Mouse (Mus musculus): ENCODE data around the gene Ripply3.

Gene Ripply3

DNA sequence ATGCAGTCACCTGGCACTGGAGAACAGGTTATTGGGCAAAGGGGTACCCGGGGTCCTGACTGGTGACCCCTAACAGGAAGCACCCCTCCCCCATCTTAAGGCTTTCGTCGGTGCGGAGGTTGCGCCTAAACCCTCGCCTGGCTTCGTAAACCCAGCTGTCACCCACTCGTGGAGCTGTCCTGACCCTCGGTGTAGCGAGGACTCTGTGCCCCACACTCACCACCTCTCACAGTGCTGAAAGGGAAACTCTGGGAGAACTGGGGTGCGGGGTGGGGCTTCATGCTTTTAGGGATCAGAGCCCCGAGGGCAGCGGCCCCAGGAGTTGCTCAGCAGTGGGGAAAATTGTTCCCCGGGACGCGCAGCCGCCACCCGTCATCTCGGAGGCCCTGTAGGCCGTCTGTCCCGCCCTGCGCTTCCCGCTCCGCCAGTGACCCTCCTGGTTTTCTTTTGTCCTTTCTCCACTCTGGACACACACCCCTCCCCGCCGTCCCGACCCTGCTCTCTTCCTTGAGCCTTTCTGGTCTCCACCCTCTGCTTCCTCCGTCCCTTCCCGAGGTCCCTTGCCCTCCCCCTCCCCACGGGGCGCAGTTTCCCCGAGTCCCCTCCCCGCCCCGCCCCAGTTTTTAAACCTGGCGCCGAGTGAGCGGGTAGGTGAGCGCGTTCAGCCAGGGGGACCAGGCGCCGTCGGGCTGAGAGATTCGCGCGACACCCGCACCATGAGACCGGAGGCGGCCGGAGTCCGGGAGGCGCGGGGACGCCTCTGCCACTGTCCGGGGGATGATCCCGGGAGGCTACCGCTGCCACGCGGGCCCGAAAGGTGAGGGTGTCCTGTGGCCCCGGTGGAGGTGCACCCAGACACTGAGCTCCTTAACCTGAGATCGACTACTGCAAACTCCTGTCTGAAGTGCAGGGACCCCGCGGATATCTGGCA, at the start of gene Ripply3:
TSS of gene Ripply3 (plus strand) at position 640 of the 931 bp plus-strand sequence.
- DNase-seq: no peak

- DNase-seq: no peak
Measured at GRCm38 (mm10) chr16:94283972-94284371, 44.2 kb upstream of the Ripply3 start.

- DNase-seq: no peak
Measured at GRCm38 (mm10) chr16:94287826-94288225, 40.4 kb upstream of the Ripply3 start.

- DNase-seq: peak; percentile 65
Measured at GRCm38 (mm10) chr16:94289138-94290072, 38.8 kb upstream of the Ripply3 start.

DNA sequence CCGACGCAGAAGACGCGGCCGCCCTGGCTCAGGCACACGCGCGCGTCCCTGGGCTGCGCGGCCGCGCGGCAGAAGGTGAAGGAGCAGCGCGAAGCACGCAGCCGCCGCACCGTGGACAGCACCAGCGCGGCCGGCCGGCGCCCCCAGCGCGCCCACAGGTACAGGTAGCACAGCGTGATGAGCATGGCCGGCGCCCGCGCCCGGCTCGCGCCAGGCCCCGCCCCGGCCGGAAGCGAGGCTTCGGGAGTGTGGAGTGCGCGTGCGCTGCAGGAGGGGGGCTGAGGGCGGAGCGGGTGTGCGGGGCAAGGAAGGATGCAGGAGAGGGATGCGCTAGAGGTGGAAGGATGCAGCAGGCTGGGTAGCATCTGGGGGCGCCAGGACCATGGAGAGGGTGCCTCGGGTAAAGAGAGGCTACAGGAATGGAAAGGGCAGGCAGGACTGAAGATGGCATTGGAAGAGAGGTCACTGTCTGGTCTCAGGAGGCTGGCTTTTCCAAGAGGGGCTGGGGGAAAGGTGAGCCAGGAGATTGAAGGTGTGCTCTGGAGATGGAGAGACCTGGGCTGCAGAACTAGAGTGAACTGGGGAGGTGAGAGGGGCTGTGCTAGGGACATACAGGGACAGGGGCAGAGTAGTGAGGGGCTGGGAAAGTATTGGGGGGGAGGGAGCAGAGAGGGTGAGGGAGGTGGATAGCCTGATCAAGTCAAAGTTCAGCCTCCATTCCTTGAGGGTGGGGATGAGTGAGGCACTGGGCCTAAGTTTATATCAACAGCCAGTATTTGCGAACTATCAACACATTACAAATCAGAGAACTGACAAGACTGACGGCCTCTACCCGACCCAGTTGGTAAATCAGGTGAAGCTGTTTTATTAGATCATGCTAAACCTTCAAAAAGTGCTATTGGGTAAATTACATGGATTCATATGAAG, 37.9 kb upstream of the Ripply3 start:
- peak; percentile 89 for DNase-seq

- DNase-seq: no peak
Measured at GRCm38 (mm10) chr16:94291141-94291540, 37.1 kb upstream of the Ripply3 start.

DNA sequence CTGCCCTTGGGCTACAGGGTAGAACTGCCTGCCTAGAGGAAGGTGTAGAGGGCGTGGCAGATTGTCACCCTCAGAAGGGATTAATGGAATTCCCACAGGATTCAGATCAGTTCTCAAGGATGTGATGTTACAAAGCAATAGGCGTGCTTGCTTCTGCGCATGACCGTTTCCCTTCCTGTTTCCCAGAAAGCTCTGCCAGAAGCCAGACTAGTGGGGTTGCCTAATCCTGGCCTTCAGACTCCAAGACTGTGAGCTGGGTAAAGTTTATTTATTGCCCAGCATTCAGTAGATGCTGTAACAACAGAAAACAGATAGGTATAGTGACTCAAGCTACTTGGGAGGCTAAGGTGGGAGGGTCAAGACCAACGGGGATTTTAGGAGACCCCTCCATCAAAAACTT, 30.1 kb upstream of the Ripply3 start:
- DNase-seq: no peak

DNA sequence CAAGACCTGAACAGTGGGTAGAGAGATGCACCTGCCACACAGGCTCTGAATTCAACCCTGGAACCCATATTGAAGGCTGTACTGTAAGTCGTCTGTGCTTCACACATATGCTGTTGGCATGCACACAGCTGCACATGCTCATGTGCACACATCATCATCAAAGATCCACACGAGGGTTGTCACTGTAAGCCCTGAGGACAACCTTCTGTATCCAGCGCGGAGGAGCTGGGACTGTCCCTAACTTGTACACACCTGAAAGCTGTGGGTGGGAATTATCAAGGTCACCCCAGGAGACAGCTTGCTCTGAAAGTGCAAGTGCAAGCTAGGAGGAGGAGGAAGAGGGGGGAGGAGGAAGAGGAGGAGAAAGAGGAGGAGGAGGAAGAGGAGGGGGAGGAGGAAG, 29.0 kb upstream of the Ripply3 start:
- no peak for DNase-seq

GRCm38 (mm10) chr16:94301194-94301593, 27.0 kb upstream of the Ripply3 start:
- no peak for DNase-seq

DNA sequence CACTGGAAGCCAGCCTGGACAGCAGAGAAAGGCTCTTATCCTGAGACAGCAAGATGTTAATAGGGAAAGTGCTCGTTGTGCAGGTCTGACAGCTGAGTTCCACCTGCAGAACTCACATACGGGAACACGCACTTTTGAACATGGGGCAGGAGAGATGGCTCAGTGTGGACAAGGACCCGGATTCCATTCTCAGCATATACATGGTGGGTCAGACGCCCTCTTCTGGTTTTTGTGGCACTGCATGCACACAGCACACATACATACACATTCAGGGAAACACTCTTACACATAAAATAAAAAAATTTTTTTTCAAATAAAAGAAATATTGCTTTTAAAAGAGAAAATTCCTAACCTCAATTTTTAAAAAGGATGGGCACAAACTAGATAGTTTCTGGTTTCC, 26.5 kb upstream of the Ripply3 start:
- DNase-seq: no peak

GRCm38 (mm10) chr16:94302274-94303202, 25.7 kb upstream of the Ripply3 start:
- DNase-seq: peak; percentile 78

- no peak for DNase-seq
Measured at GRCm38 (mm10) chr16:94303203-94303535, 25.1 kb upstream of the Ripply3 start.

- DNase-seq: peak; percentile 54
Measured at GRCm38 (mm10) chr16:94307526-94307925, 20.7 kb upstream of the Ripply3 start.

DNA sequence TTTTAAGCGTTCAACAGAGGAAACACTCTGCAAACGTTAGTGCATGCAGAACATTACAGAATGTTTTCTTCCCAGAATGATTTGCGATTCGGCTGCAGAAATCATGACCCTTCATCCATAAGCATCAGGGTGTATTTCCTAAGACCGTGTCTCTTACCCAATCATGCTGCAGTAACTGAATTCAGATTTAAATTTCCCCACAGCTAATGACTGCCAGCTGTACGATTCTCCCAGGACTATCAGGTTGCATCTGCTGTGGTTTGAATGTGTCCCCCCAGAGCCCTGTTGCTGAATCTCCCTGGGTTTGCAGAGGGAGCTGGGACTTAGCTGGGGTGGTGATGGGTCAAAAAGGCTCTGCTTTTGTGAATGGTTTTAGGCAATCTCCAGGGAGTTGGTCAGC, 20.3 kb upstream of the Ripply3 start:
- DNase-seq: no peak

- DNase-seq: no peak
Measured at GRCm38 (mm10) chr16:94309025-94309424, 19.2 kb upstream of the Ripply3 start.

GRCm38 (mm10) chr16:94311416-94311815, 16.8 kb upstream of the Ripply3 start:
- DNase-seq: no peak

DNA sequence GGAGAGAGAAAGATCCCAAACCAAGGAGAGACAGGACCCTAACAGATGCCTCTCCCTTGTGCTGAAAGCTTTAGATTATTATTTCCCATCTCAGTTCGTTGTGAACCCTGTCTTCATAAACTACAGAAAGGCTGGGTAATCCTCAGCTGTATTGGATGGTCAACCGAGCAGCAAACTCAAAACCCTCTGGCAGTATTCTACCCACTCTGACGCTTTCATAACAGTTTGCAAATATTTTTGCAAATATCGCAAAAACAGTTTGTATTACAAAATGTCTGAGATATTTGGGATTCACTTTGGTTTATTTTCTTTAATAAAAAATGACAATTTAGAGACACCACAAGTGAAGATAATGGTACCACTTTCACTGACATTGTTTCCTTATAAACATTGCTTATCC, 16.3 kb upstream of the Ripply3 start:
- DNase-seq: no peak

- DNase-seq: peak; percentile 90
Measured at GRCm38 (mm10) chr16:94312663-94313228, 15.5 kb upstream of the Ripply3 start.

DNA sequence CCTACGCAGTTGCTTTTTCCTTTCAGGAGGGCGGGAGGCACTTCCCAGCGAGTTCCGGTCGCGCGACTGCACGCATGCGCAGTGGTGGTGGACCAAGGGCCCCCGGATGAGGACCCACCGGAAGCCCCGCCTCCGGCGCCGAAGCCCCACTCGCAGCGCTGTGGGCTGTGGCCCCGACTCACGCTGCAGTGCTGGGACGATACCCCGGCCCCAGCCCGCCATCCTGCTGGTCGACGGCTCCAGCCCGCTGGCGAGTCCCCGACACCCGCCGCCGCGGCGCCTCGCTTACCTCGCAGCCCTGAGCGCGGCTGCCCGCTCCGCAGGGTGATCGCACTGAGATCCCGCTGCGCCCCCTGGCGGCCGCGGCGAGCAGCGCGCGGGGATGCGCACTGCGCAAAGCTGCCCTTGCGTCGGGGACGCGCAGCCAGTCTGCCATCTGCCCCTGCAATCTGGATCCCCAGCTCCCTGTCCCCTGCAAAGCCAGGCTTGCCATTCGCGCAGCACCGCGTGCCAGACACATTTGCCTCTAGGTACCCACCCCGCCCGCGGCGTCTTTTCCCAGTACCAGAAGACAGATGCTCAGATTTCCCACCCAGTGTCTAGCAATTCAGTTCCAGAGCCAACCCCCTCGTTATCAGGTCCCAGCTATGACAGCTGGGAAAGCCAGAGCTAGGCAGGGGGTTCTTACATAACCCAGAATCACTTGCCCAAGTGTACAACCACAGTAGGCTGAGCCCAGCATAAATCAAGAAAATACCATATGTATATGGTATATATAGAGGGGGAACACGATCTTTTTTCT, 14.8 kb upstream of the Ripply3 start, which contains the start of gene Hlcs:
TSS of gene Hlcs (minus strand) at position 343 of the 802 bp plus-strand sequence.
- DNase-seq: peak; percentile 99

GRCm38 (mm10) chr16:94314626-94315025, 13.6 kb upstream of the Ripply3 start:
- no peak for DNase-seq

Measured in cerebellum, adult 11 months (tissue).